Mouse (Mus musculus) thymus, adult 2 months (tissue): ENCODE results near the gene Tmem161b. TPM values are rescaled to one million over a fixed set of nuclear protein-coding genes. Genes with fewer than 3 reads are reported as not detected.

Experiments used
- DNase-seq: peaks from one replicate; pipeline ENCODE4 v3.0.0; 2021
- H3K27ac ChIP-seq: fragments of 200-500 bp; 2 replicates; pipeline ENCODE4 v1.5.1; 2012; ENCODE audit warnings: low read length, control low read depth; ENCODE audit not compliant: control insufficient read depth, insufficient read depth
- H3K27me3 ChIP-seq: fragments of 200-500 bp; 2 replicates; pipeline ENCODE4 v1.6.1; 2012; ENCODE audit warnings: mild to moderate bottlenecking, low read length, moderate library complexity, mixed read lengths; ENCODE audit not compliant: control insufficient read depth, insufficient read depth
- H3K36me3 ChIP-seq: fragments of 200-500 bp; 2 replicates; pipeline ENCODE4 v1.6.1; 2012; ENCODE audit warnings: mild to moderate bottlenecking, low read length, moderate library complexity; ENCODE audit not compliant: control insufficient read depth, insufficient read depth
- H3K4me1 ChIP-seq: fragments of 200-500 bp; replicated peaks from 2 replicates; pipeline ENCODE4 v1.6.1; 2012; ENCODE audit warnings: low read length; ENCODE audit not compliant: control insufficient read depth, insufficient read depth
- H3K4me3 ChIP-seq: fragments of 200-500 bp; 2 replicates; pipeline ENCODE4 v1.5.1; 2012; ENCODE audit warnings: mild to moderate bottlenecking, low read length, control low read depth, moderate library complexity; ENCODE audit not compliant: control insufficient read depth, insufficient read depth
- CTCF ChIP-seq: fragments of 200-500 bp; IDR thresholded peaks from 2 replicates; pipeline ENCODE4 v1.5.1; 2012; ENCODE audit warnings: mild to moderate bottlenecking, control low read depth, low read length, moderate library complexity, borderline replicate concordance; ENCODE audit not compliant: control insufficient read depth, poor library complexity, insufficient read depth; ENCODE audit errors: extremely low read depth
- POLR2A ChIP-seq: fragments of 200-500 bp; IDR thresholded peaks from 2 replicates; pipeline ENCODE4 v1.6.1; 2012; ENCODE audit warnings: mild to moderate bottlenecking, low read length, control low read depth, moderate library complexity; ENCODE audit not compliant: control insufficient read depth, poor library complexity, insufficient read depth; ENCODE audit errors: extremely low read depth
- WGBS: fragments of 180-500 bp; shearing (Covaris S2); methylation state at CpG from one replicate; pipeline ENCODE4 v1.1.7; 2018; 5-methylcytosine and 5-hydroxymethylcytosine counted together
- polyA plus RNA-seq: library from polyadenylated mRNA; depleted of rRNA; stranded (reverse); fragments of >200 nt; gene quantifications from 2 replicates; pipeline ENCODE4 v1.2.3, GENCODE M21; 2012

Tmem161b gene
- polyA plus RNA-seq, 1 experiment: 8.2 TPM

DNA sequence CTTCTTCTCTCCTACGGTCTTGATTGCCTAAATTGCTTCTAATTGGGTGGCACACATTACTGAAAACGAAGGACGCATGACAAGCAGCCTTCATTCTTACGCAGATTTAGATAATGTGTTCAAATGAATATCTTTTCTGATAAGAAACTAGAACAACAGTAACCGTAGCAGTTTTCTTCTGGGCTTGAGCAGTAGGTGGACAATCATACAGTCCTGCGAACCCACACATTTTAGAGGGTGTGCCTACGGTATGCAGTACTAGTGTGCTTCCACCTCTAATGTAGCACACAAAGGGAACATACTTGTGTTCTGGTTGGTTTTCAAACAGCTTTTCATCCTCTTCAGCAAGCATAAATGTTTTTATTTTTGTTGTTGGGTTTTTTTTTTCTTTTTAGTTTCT lies 122.6 kb downstream of the Tmem161b start:
- TF ChIP-seq POLR2A: no peak
- TF ChIP-seq CTCF: no peak
- DNase-seq: no peak
- Histone ChIP-seq H3K27me3 (peaks cover 22% of the 10 kb centered on the region), H3K36me3 (no peaks in the 10 kb centered on the region), H3K4me1 (peaks cover 7% of the 10 kb centered on the region; the same call in 1 of the 2 replicates), H3K4me3 (no peak overlapping the region), H3K27ac (no peak overlapping the region)
- 20% methylated on average over 7 of the region's 7 CpGs for WGBS

DNA sequence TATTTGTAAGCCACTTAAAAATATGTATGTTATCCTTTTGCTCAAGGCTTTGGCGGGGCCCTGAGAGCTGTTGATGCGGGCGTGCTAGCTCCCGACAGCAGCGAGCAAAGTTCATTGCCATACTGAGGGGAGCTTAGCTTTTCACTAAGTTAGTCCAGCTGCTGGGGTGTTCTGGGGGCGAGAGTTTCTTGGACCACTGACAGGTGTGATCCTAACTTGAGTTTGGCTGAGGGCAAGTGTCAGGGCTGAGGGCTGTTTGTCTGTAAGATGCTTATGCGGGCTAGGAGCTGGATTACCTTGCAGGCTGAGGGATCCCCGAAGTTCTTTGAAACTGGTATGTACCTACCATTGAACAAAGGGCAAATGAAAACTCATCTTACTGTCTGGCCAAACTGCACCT lies 123.0 kb downstream of the Tmem161b start:
- Histone ChIP-seq H3K4me1 (peaks cover 7% of the 10 kb centered on the region; the same call in 1 of the 2 replicates), H3K36me3 (no peaks in the 10 kb centered on the region), H3K4me3 (no peak overlapping the region), H3K27me3 (peaks cover 22% of the 10 kb centered on the region), H3K27ac (no peak overlapping the region)
- WGBS: 14% methylated on average over 8 of the region's 8 CpGs
- DNase-seq: no peak
- no peak for TF ChIP-seq CTCF
- no peak for TF ChIP-seq POLR2A
